Mouse (Mus musculus) cerebellum, adult 2 months (tissue): ENCODE data around the gene Slc6a5.

Source experiments
- CTCF ChIP-seq: fragments of 200-500 bp; IDR thresholded peaks from 2 replicates; pipeline ENCODE4 v1.5.1; 2011; ENCODE audit warnings: low read depth, mild to moderate bottlenecking, control low read depth, low read length, moderate library complexity, borderline replicate concordance; ENCODE audit not compliant: insufficient read depth
- POLR2A ChIP-seq: fragments of 200-500 bp; IDR thresholded peaks from 2 replicates; pipeline ENCODE4 v1.6.1; 2011; ENCODE audit warnings: low read length, control low read depth, borderline replicate concordance; ENCODE audit not compliant: insufficient read depth

GRCm38 (mm10) chr7:49942490-49942889, 32.5 kb downstream of the Slc6a5 start:
- TF ChIP-seq CTCF (no peak), POLR2A (no peak)
